Mouse (Mus musculus): ENCODE measurements around the gene Mcm10.

- TF ChIP-seq MAFK (IDR thresholded peaks at IDR 0.05; ENCODE audit: insufficient read depth, low read depth, low read length) (peak; percentile 20; the same call in 1 of the 2 replicates), HCFC1 (IDR thresholded peaks at IDR 0.05; ENCODE audit: borderline replicate concordance, insufficient read depth, low read length) (no peak)
Observed at GRCm38 (mm10) chr2:5012491-5013324, at the start of gene Mcm10.

Measured in ES-E14 (cell line).